Mouse (Mus musculus) heart, postnatal 25 days (tissue): ENCODE results near the gene Mrpl14. TPM values are rescaled to one million over a fixed set of nuclear protein-coding genes. Genes with fewer than 3 reads are reported as not detected.

Experiments used
- DNase-seq: peaks from one replicate; pipeline ENCODE4 v3.0.0; 2022; ENCODE audit warnings: low spot score
- intact Hi-C: fragments of 180-260 bp; cut with DNase I; formaldehyde crosslinking; loops from one replicate; pipeline ENCODE4 v1.15.1; 2025
- total RNA-seq, 2 experiments: library from RNA; stranded (reverse); gene quantifications; 2 replicates each; pipeline ENCODE4 v1.2.3; 2021

The Mrpl14 gene
- total RNA-seq, 2 experiments from 2014 or later: 132 to 139 TPM

DNA sequence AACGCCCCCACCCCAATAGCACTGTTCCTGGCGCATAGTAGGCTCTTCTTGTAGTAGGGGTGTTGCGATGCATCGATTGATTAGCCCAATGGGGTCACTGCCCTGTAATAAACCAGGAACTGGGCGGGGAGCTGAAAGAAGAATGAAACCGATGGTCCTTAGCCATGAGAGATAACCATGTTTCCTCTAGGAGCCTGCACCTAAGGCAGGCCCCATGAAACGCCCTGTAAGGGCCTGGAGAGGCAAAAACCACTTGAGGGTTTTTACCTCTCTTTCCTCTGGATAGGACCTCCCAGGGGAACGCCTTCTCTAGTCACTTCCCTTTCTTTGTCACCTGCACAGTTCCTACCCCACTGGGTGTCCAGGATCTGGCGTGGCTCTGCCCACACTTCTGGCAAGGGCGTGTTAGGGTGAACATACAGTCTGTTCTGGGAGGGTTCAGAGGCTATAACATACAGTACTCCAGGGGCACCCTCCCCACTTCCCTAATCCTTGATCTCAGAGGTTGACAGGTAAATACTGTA is 51.0 kb downstream of the Mrpl14 start:
- no peak for DNase-seq
- intact Hi-C loops: loop anchor here (2.0 to 10.0 kb wide), 2 partner anchors 32 to 108 kb away; no protein-coding TSS in a partner anchor

DNA sequence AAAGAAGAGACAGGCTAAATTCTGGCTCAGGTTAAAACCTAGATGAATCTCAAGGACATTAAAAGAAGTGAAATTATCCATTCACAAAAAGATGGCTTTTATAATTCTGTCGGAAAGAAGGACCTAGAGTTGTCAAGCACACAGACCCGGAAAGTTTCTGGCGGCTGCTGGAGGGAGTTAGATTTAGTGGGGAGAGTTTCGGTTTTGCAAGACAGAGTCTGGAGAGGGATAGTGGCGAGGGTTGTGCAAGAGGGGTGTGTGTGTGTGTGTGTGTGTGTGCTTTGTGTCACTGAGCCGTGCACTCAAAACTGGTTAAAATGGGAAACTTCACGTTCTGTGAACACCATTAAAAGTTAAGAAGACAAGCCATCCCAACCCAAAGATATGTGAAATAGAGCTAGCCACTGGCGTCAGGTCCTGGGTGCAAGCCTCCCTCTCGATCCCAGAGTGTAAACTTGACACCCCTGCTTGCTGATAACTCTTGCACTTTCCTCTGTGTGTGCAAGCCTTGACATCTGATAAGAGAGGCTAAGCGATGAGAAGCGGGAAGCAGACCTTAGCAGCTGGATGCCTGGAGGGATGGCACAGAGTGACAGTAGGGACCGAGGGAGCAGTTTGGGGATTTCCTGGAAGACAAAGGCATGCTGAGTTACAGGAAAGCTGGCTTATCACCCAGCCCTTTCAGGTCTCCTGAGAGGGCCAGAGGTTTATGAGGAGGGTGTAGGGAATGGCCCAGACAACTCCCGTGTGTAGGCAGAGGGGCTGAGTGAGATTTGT is 56.4 kb downstream of the Mrpl14 start:
- intact Hi-C loops: no loop called here
- DNase-seq: no peak

DNA sequence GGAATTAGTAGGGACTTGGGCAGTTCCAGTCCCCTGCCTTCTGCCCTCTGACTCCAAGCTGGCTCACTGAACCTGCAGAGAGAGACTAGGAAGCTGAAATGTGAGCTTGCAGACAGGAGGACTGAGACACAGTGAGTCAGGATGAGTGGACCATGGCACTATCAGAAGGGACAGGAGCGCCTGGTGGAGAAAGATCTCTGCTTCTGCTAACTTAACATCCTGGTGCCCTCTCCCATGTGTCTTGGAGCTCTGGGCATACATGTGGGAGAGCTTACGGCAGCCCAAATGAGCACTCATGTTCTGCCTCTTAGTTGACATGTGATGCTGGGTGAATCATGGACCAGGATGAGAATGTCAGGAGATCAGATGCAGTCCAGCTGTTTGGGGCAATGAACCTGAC is 59.5 kb downstream of the Mrpl14 start:
- DNase-seq: no peak
- intact Hi-C loops: no loop called here

DNA sequence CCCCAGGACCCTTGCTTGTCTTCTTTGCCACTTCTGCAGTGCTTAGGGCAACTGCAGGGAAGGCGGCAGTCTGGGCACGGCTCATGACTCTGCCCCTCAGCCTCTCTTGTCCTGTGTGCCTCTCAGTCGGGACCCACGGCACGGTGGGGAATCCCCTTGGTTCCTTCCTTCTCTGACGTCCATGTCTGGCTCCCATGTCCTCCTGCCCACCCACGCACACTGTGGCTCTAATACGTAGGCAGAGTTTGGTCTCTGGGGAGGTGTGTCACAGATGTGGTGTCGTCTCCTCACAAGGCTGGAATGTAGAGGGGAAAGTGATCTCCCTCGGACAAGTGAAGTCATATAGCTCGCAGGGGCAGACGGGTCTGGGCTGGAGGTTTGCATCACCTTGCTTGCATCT is 60.6 kb downstream of the Mrpl14 start:
- intact Hi-C loops: no loop called here
- no peak for DNase-seq

DNA sequence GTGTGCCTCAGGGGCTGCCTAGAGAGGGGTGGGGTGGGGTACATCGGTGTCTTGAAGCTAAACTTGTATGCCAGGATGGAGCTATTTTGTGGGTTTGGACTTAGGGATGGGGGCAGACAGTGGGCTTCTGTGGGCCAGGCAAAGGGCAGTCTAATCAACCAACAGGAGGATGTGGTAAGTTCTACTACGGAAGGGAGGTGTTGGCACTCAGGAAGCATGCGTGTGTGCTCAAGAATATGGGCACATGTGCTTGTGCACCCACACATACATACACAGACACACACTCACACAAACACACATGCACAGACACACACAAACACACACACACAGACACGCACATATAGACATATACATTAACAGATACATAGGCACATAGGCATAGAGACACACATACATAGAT is 61.2 kb downstream of the Mrpl14 start:
- intact Hi-C loops: no loop called here
- DNase-seq: no peak

Other genes starting within 250 kb of the Mrpl14 start
- gene Spats1, start 210.9 kb upstream of the Mrpl14 start, total RNA-seq: under 1 TPM; 0.45 to 0.49 TPM
- 10 to 100 TPM; 20.1 to 20.2 TPM for gene Aars2, start 179.5 kb upstream of the Mrpl14 start, total RNA-seq
- gene Tcte1, start 162.9 kb upstream of the Mrpl14 start, total RNA-seq: not detected
- gene Tmem151b, start 136.6 kb upstream of the Mrpl14 start, total RNA-seq: under 1 TPM in 1 of 2 experiments, not detected in 1; 0.05 TPM
- gene Nfkbie, start 130.6 kb upstream of the Mrpl14 start, total RNA-seq: 1 to 10 TPM; 1.3 to 1.4 TPM
- 10 to 100 TPM; 23.7 to 24.3 TPM for gene Slc35b2, start 122.4 kb upstream of the Mrpl14 start, total RNA-seq
- 1,000 to 10,000 TPM; 1,042 to 1,257 TPM for gene Hsp90ab1, start 113.1 kb upstream of the Mrpl14 start, total RNA-seq
- gene Slc29a1, start 86.7 kb upstream of the Mrpl14 start, total RNA-seq: 10 to 100 TPM; 77.9 to 78.4 TPM
- gene Mymx, start 84.2 kb upstream of the Mrpl14 start, total RNA-seq: not detected
- gene Capn11, start 27.0 kb upstream of the Mrpl14 start, total RNA-seq: not detected
- 10 to 100 TPM; 83.5 to 86.1 TPM for gene Tmem63b, start 583 bp downstream of the Mrpl14 start, total RNA-seq
- under 1 TPM; 0.55 to 0.75 TPM for gene 1600014C23Rik, start 47.5 kb downstream of the Mrpl14 start, total RNA-seq